Mouse (Mus musculus) frontal cortex, postnatal 25 days (tissue): ENCODE measurements around the gene Trex1.

ENCODE experiments used
- DNase-seq, 2 experiments: peaks; one replicate each; pipeline ENCODE4 v3.0.0; 2022; ENCODE audit warnings: low spot score in 2 of 2

Trex1 gene

DNA sequence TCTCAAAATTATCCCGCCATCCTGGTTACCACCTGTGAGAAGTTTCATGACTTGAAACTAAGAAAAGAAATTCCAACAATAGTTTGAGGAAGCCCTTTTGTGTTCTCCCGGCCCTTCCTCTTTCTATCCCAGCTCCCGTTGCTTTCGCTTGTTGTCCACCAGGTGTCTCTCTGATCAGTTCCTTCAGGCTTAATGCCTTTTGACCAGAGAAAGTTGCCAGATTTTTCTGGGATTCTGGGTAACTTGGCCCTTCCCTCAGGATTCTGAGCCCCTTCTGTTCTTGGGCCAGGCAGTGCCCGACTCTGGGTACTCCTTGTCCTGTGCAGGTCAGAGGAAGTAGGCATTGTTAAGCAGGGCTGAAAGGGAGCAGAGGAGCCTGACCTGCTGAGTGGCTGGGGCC is 28.5 kb upstream of the Trex1 start:
- DNase-seq, result no peak

DNA sequence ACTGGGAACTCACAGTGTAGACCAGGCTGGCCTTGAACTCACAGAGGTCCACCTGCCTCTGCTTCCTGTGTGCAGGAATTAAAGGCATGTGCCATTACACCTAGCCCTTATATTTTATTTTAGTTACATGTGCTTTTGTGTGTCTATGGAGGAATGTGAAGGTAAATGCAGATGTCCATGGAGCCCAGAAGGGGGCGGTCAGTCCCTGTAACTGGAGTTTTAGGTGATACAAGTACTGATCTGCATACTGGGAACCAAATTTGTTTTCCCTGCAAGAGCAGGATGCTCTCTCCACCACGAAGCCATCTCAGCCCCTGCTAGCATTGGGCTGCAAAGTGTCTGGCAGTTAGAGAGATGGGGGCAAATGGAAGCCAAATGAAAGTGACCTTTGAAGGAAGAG is 25.4 kb upstream of the Trex1 start:
- no peak for DNase-seq

DNA sequence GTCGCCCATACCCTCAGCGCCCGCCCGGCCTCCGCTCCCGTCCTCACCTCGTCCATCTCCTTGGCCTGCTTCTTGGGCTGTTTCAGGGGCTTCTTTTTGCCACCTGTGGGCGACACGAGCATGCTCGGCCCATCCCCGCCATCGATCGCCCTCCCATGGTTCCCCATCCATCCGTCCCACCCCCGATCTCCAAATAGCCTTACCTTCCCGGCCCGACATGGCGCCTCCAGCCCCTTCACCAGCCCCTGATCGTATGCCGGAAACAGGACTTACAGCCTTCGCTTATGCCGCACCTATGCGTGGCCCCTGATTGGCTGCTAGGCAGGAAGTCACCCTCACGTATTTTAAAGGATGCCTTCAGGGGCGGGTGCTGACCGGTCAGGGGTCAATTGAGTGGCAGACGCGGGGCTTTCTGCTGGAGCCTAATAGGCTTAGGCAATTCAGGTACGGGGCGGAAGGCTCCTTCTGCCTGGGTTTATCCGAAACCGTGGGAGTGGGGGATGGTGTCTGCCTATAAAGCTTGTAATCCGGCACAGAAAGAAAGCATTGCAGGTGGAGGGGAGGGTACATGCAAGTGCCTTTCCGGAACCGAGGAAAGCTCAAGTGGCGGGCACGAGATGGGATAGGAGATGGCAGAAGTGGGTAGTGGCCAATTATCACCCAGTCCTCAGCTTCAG is 22.7 kb upstream of the Trex1 start, which contains the start of the genes Ccdc51 and Tma7:
TSS of gene Ccdc51 (plus strand) at position 370 of the 677 bp plus-strand sequence.
TSS of gene Tma7 (minus strand) at position 464 of the 677 bp plus-strand sequence.
- peak; percentile 67 to 80 for DNase-seq

DNA sequence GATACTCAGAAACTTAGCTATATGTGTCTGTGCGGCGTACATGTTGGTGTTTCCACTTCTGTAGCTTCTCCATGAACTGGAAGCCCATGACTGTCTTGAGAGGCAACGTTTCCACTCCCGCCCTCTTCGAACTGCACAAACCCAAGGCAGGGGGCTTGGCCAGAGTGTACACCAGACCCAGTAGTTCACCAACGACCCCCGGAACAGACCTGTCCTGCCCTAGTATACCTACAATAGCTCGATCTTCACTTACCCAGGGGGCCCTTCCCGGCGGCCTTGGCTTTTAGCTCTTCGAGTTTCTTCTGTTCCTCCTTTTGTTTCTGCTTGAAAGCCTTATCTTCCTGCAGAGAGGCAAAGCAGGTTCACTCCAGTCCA is 22.2 kb upstream of the Trex1 start:
- DNase-seq, result no peak

DNA sequence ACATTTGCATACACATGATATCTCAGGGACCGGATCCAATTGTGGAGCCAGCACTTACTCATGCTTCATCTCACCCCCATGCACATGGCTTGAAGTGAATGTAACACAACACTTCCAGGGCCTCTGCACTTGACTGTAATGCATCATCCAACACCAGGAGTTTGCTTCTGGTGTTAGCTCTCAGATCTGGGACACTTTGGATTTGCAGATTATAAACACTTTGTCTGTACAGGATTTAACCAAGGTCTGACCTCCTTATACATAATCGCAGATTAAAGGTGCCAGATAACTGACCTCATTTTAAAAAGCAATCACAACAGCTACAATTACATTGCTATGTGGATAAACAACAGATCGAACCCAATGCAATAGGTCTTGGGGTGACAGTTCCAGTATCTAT is 21.0 kb upstream of the Trex1 start:
- DNase-seq, result no peak

DNA sequence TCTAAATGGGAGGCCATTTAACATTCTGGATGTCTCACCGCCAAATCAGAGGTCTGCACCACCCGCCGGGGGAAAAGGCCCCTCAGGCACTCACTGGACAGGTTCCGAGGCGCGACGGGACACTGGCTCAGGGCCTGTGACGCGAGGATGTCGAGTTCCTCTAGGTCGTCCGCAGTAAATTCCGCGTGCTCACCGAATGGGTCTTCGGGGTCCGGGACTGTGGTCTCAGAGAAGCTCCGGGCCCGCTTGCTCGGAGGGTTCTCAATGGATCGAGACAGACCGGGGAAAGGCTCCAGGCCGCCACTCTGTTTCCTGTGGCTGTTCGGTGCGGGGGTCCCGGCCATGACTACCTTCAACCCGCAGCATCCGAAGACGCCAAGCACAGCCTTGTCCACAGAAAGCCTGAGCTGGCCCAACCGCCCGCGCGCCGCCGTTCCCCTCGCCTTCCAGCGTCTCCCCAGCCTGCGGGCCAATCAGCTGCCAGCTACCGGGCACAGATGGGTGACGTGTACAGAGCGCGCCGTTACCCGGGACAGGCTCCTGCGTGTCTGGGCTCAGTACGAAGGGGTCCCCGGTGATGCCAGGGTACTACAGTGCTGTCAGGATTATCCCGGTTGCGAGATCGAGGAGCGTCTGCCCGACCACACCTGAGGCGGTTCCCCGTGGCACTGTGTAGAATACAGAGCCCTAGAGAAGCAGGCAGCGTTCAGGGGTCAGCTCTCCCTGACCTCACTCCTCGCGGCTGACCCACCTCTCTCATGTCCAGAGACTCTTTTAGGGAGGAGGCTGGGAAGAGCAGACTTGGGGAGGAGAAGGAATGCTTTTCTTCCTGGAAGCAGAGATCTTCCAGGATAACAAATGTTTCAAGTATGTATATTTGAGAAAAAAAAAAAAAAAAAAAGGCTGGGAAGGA is 14.4 kb upstream of the Trex1 start, which contains the start of gene Atrip:
TSS of gene Atrip (minus strand) at position 464 of the 913 bp plus-strand sequence.
- peak; percentile 85 to 89 for DNase-seq

- DNase-seq, result no peak
Observed at GRCm38 (mm10) chr9:109068095-109068735, 8.7 kb upstream of the Trex1 start.

- no peak for DNase-seq
Observed at GRCm38 (mm10) chr9:109060898-109061295, 1.4 kb upstream of the Trex1 start.

DNA sequence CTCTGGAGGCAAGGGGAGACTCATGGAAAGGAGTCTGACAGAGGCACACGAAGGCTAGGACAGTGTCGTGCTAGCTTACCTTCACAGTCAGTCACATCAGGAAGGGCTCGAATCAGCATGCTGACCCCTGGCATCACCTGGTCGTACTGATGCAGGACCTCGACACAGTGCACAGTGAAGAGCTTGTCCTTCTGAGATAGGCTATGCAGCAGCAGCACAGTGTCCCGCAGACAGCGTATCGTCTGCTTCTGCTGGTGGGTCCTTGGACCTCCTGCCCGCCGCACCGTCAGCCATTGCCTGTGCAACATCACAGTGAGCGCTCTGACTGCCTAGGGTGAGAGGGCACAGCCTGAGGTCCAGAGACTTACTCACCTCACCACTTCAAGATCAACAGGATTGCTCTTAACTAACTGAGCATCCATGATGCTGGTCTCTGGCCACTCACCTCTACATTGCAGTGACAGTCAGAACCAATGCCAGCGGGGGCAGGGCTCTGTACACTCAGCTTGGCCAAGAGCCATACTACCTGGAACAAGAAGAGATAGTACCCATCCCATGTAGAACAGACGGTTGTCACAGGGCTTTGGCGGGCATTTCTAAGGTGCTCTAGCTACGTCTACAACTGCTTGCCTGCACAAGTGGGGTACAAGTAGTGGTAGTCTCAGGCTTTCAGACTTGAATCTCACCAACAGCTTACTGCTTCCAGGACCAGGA is 807 bp upstream of the Trex1 start:
- no peak for DNase-seq

DNA sequence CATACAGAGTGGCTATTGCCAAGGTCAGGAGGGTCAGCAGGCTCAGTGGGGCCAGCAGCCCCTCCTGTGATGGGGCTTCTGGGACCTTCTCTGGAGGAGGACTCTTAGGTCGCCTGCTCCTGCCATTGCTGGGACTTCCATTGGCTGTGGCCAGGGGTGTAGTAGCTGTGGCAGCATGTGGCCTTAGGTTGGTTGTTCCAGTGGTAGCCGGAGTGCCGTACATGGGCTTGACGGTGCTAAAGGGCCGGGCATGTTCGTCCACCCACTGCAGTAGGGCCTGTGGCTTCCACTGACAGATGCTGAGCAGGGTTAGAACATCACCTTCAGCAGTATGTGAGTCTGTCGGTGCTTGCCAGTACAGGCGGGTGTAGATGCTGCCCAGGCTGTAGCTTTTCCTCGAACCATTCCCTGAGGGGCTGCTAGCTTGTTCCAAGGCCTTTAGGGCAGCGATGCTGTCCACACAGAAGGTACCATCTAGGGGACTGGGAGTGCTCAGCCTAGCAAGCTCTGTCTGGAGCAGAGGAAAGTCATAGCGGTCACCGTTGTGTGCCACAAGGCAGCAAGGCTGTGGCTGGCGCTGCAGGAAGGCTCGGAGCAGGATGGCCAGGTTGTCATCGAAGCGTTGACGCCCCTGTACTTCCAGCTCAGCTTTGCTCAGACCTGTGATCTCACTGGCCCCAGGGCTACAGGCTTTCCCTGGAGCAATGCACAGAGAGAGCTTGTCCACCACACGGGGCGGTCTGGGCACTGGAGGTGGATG is 1.3 kb downstream of the Trex1 start:
- DNase-seq, result no peak

- DNase-seq, result no peak
Observed at GRCm38 (mm10) chr9:109057543-109057942, 2.0 kb downstream of the Trex1 start.

GRCm38 (mm10) chr9:109056916-109057315 is 2.6 kb downstream of the Trex1 start:
- DNase-seq, result no peak

DNA sequence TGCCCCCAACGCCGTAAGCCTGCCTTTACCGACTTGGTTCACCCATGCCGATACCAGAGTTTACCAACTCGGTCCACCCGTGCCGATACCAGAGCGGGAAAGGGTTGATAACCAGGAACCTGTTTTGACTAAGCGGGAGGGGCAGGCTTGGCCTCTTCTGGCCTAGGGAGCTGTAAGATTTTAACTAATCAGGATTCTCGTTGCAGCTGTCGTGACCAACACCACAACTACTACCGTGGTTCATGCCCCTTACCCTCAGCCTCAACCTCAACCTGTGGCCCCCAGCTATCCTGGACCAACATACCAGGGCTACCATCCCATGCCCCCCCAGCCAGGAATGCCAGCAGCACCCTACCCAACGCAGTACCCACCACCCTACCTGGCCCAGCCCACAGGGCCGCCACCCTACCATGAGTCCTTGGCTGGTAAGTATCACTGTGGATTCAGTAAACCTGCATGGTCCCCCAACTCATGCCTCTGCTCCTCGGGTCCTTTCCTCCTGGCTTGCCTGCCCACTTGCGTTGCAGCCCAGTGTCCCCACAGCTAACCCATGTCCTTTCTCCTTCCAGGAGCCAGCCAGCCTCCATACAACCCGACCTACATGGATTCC is 3.3 kb downstream of the Trex1 start:
- no peak for DNase-seq

DNA sequence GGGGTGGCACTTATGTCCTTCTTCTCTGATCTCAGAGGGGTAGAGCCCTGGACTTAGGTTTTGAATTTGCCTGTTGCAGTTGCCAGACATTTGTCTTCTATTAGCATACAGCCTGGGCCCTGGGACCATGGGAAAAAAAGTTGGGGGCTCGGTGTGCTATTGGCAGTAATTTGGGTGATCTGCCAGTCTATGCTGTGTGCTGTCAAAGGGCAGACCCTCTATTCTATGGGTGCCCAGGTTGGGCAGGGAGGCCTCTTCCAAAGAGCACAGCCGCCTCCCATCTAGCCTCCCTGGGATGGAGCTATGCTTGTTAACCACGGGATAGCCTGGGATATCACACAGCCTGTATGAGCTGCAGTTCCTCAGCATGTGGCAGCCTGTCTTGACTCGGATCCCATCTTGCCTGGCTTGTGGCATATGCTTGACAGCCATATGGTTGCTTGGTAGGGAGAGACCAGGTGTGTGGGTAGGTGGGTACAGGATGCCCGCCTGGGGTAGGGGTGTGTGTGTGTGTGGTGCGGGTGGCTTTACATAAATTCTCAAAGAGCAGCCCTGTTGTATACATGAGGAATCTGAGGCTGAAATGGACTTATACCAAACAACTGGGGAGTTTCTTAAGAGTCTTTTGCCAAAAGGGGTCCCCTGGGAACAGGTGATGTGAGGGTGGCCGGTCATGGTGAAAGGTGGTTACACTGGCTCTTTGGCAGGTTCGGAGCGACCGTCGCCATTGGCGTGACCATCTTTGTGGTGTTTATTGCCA is 4.1 kb downstream of the Trex1 start:
- DNase-seq, result no peak

DNA sequence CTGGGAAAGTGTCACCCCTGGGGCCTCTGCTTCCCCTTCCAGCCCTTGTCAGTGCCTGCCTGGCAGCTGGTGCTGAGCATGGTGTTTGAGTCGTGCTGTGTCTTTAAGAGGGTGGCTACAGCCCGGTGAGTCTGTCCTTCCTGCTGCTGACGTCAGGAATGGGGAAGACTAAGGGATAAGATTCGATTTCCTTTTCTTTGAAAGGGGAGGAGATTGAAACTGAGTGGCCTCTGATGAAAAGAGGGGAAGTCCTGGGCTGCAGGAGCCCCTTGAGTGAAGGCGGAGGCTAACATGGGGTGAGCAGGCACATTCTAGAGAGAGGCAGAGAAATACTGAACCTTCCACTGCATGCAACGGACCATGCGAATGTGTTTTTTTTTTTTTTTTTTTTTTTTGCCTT is 4.8 kb downstream of the Trex1 start:
- peak in 1 of 2 experiments; percentile 60 for DNase-seq

- no peak for DNase-seq
Observed at GRCm38 (mm10) chr9:109053851-109054250, 5.7 kb downstream of the Trex1 start.

GRCm38 (mm10) chr9:109053366-109053765 is 6.2 kb downstream of the Trex1 start:
- DNase-seq, result no peak

DNA sequence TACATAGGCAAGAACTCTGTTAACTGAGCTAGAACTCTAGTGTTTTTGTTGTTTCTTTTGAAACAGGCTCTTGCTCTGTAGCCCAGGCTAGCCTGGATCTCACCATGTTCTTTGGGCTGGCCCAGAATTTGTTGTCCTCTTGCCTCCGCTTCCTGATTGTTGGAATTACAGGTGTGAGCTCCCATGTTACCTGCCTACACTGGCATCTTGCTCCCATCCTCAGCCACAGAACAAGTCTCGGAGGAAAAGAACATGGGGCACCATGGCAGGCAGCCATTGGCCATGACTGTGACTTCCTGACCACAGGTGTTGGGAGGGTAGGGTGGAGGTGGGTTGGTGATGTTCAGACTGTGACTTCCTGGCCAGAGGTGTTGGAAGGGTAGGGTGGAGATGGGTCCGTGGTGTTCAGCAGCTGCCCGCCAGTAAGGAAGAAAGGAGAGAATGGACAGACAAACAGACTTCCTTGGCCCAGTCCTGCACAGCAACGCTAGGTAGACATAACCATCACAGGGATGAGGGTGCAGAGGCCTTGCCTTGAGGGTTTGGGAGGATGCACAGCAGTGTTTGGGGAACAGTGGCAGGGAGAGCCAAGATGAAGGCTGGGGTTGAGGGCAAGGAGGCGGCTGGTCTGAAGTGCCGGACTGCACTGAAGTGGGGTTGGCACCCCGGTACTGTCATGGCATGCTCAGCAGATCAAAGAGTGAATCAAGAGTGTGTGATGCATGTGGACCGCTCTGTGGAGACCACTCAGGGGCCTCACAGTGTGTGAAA is 6.9 kb downstream of the Trex1 start:
- no peak for DNase-seq
